In genomic region chr16:96433266-96433665, GRCm38 (mm10) we compare ENCODE assay signal across 32 mouse cellular contexts. TPM values are rescaled to one million over a fixed set of nuclear protein-coding genes. Genes with fewer than 3 reads are reported as not detected.
"Had no signal": no experiment of that assay in that cellular context is flagged by ENCODE, and none has a peak within 500 bp of the region (broad histone marks: within the 10 kb centered on the region; RNA-seq: fewer than 3 reads in every experiment).

No protein-coding gene starts in this region.

- H3K9ac ChIP-seq: embryonic facial prominence, embryonic 12.5 days; embryonic facial prominence, embryonic 13.5 days; embryonic facial prominence, embryonic 15.5 days; forebrain, embryonic 12.5 days; forebrain, embryonic 13.5 days; forebrain, embryonic 15.5 days; forebrain, postnatal 0 days had no signal

- H3K9me3 ChIP-seq: embryonic facial prominence, embryonic 10.5 days; embryonic facial prominence, embryonic 12.5 days; embryonic facial prominence, embryonic 13.5 days; embryonic facial prominence, embryonic 15.5 days; forebrain, embryonic 10.5 days; forebrain, embryonic 12.5 days; forebrain, embryonic 13.5 days; forebrain, embryonic 15.5 days had no signal

- H3K4me2 ChIP-seq: embryonic facial prominence, embryonic 12.5 days; embryonic facial prominence, embryonic 13.5 days; embryonic facial prominence, embryonic 15.5 days; forebrain, embryonic 12.5 days; forebrain, embryonic 13.5 days; forebrain, embryonic 15.5 days had no signal

- H3K4me1 ChIP-seq: embryonic facial prominence, embryonic 15.5 days; forebrain, embryonic 12.5 days; forebrain, embryonic 13.5 days; forebrain, embryonic 15.5 days had no signal

- H3K4me3 ChIP-seq: embryonic facial prominence, embryonic 10.5 days; embryonic facial prominence, embryonic 12.5 days; embryonic facial prominence, embryonic 13.5 days; embryonic facial prominence, embryonic 15.5 days; erythroblast, embryonic 14.5 days; forebrain, embryonic 10.5 days; forebrain, embryonic 12.5 days; forebrain, embryonic 13.5 days; forebrain, embryonic 15.5 days; gastrocnemius, adult 2 months had no signal

- H3K36me3 ChIP-seq: embryonic facial prominence, embryonic 10.5 days; embryonic facial prominence, embryonic 12.5 days; embryonic facial prominence, embryonic 13.5 days; embryonic facial prominence, embryonic 15.5 days; forebrain, embryonic 10.5 days; forebrain, embryonic 12.5 days; forebrain, embryonic 15.5 days had no signal

- DNase-seq: cerebellum, adult 18-20 months; cerebellum, adult 2 months; cerebellum, adult 8-10 months; cerebellum, adult 9-10 months; cerebellum, adult 9-11 months; cerebellum, postnatal 10 days; cerebellum, postnatal 14 days; cerebellum, postnatal 25 days; cerebellum, postnatal 36 days; embryo, embryonic 11 days; forebrain, postnatal 0 days; gastrocnemius, adult 2 months; gastrocnemius, postnatal 10 days; gastrocnemius, postnatal 14 days; gastrocnemius, postnatal 25 days; gastrocnemius, postnatal 36 days; heart, adult 18-20 months had no signal

- ATAC-seq: forebrain, embryonic 13.5 days; forebrain, embryonic 14.5 days; forebrain, embryonic 15.5 days; forebrain, embryonic 16.5 days; forebrain, postnatal 0 days had no signal

- H3K27ac ChIP-seq: embryonic facial prominence, embryonic 10.5 days; embryonic facial prominence, embryonic 12.5 days; embryonic facial prominence, embryonic 13.5 days; embryonic facial prominence, embryonic 15.5 days; forebrain, embryonic 10.5 days; forebrain, embryonic 12.5 days; forebrain, embryonic 13.5 days; forebrain, embryonic 15.5 days; gastrocnemius, adult 2 months had no signal

- H3K27me3 ChIP-seq: embryonic facial prominence, embryonic 12.5 days; embryonic facial prominence, embryonic 13.5 days; embryonic facial prominence, embryonic 15.5 days; forebrain, embryonic 13.5 days; forebrain, embryonic 15.5 days had no signal

RNA-seq across cellular contexts. Expression of gene Itgb2l, which starts 10.2 kb away (rescaled TPM):
- polyA plus RNA-seq: cortical plate, adult 2 months; embryonic facial prominence, embryonic 10.5 days; embryonic facial prominence, embryonic 11.5 days; embryonic facial prominence, embryonic 13.5 days; erythroblast, embryonic 14.5 days; forebrain, embryonic 10.5 days; forebrain, embryonic 11.5 days; forebrain, embryonic 12.5 days; forebrain, embryonic 13.5 days; forebrain, embryonic 15.5 days; forebrain, embryonic 16.5 days; frontal cortex, adult 2 months had no signal

RNA-seq across cellular contexts. Expression of gene Pcp4, which starts 34.1 kb away (rescaled TPM):
- polyA plus RNA-seq: erythroblast, embryonic 14.5 days had no signal
